Mouse (Mus musculus): ENCODE data around the gene Cep164.
"Not testable (repeated sequence)": the region's sequence is repeated elsewhere in the genome, so short reads cannot be mapped to it uniquely, and the experiment has no call there.

- not testable (repeated sequence) for TF ChIP-seq CTCF, EP300 (IDR thresholded peaks at IDR 0.05; ENCODE audit: low read depth)
Measured at GRCm38 (mm10) chr9:45776176-45776575, 52.3 kb downstream of the Cep164 start.
